Comparison of ENCODE assay signal across 8 mouse cellular contexts in genomic region chr7:46052161-46052821, GRCm38 (mm10). TPM values are rescaled to one million over a fixed set of nuclear protein-coding genes. Genes with fewer than 3 reads are reported as not detected.
DNase-seq lines count a peak whose midpoint lies in the region; ATAC-seq and TF ChIP-seq lines count a peak whose summit lies in the region.
"Had no signal": no experiment of that assay in that cellular context is flagged by ENCODE, and none has a peak within 500 bp of the region (broad histone marks: within the 10 kb centered on the region; RNA-seq: fewer than 3 reads in every experiment).

No protein-coding gene starts in this region.

- ATAC-seq in intestine, postnatal 0 days, result no peak
- ATAC-seq in intestine, embryonic 15.5 days, result no peak

- no peak overlapping the region for H3K9ac ChIP-seq in intestine, postnatal 0 days (ENCODE audit: low read depth, low read length)
- no peak overlapping the region for H3K9ac ChIP-seq in intestine, embryonic 15.5 days
- no peak overlapping the region for H3K9ac ChIP-seq in ES-Bruce4 (ENCODE audit: low read depth, poor library complexity, severe bottlenecking)

- peak; percentile 56 for TF ChIP-seq CTCF in intestine, postnatal 0 days (IDR thresholded peaks at IDR 0.05; ENCODE audit: low read depth)
- TF ChIP-seq CTCF in ES-Bruce4 (IDR thresholded peaks at IDR 0.05; ENCODE audit: low read depth, low read length), result peak; percentile 23

- no peak overlapping the region for H3K27ac ChIP-seq in intestine, postnatal 0 days (ENCODE audit: low read depth, low read length)
- H3K27ac ChIP-seq in intestine, embryonic 15.5 days, result no peak overlapping the region
- no peak overlapping the region for H3K27ac ChIP-seq in ES-Bruce4 (ENCODE audit: insufficient read depth, low read length)

- H3K9me3 ChIP-seq in intestine, postnatal 0 days (ENCODE audit: control insufficient read depth), result no peaks in the 10 kb centered on the region
- no peaks in the 10 kb centered on the region for H3K9me3 ChIP-seq in intestine, embryonic 15.5 days
- no peaks in the 10 kb centered on the region for H3K9me3 ChIP-seq in ES-Bruce4 (replicated peaks; ENCODE audit: control insufficient read depth, insufficient read depth, low read length, poor library complexity, severe bottlenecking)

- no peaks in the 10 kb centered on the region for H3K4me1 ChIP-seq in intestine, postnatal 0 days (replicated peaks; ENCODE audit: control insufficient read depth, insufficient read depth, low read length)
- H3K4me1 ChIP-seq in intestine, embryonic 15.5 days (replicated peaks), result peaks cover 6% of the 10 kb centered on the region; the same call in 1 of the 2 replicates
- no peaks in the 10 kb centered on the region for H3K4me1 ChIP-seq in ES-Bruce4 (ENCODE audit: control insufficient read depth, insufficient read depth, low read length)

- 83% methylated on average over 4 of the region's 4 CpGs for WGBS in intestine, postnatal 0 days
- 91% methylated on average over 4 of the region's 4 CpGs for WGBS in intestine, embryonic 15.5 days

- no peaks in the 10 kb centered on the region for H3K27me3 ChIP-seq in intestine, postnatal 0 days (replicated peaks; ENCODE audit: control insufficient read depth, insufficient read depth, low read length)
- no peaks in the 10 kb centered on the region for H3K27me3 ChIP-seq in intestine, embryonic 15.5 days (replicated peaks)
- H3K27me3 ChIP-seq in ES-Bruce4 (ENCODE audit: control insufficient read depth, insufficient read depth, low read length, poor library complexity, severe bottlenecking), result no peaks in the 10 kb centered on the region

- no peak for TF ChIP-seq POLR2A in ES-Bruce4 (IDR thresholded peaks at IDR 0.05; ENCODE audit: insufficient read depth, low read length)

- TF ChIP-seq EP300 in ES-Bruce4 (IDR thresholded peaks at IDR 0.05; ENCODE audit: insufficient read depth, low read depth, low read length), result no peak

- peak; percentile 32 for DNase-seq in 416B (ENCODE audit: low read depth)
- peak; percentile 16 for DNase-seq in lung, postnatal 10 days
- DNase-seq in c-Kit-positive CD71-positive TER-119-positive erythroid progenitor cells, embryonic 14.5 days (ENCODE audit: low spot score), result no peak
- no peak for DNase-seq in adrenal gland, postnatal 36 days
- DNase-seq: adrenal gland, postnatal 25 days had no signal

- H3K4me2 ChIP-seq in intestine, postnatal 0 days (replicated peaks; ENCODE audit: low read depth), result no peak overlapping the region
- no peak overlapping the region for H3K4me2 ChIP-seq in intestine, embryonic 15.5 days (replicated peaks)

- H3K36me3 ChIP-seq in intestine, postnatal 0 days (ENCODE audit: control insufficient read depth, insufficient read depth), result peaks cover 69% of the 10 kb centered on the region
- H3K36me3 ChIP-seq in intestine, embryonic 15.5 days, result peaks cover 35% of the 10 kb centered on the region
- peaks cover 42% of the 10 kb centered on the region for H3K36me3 ChIP-seq in ES-Bruce4 (ENCODE audit: control insufficient read depth, insufficient read depth, low read length, poor library complexity, severe bottlenecking)

- no peak overlapping the region for H3K4me3 ChIP-seq in intestine, postnatal 0 days (ENCODE audit: low read depth, low read length)
- no peak overlapping the region for H3K4me3 ChIP-seq in intestine, embryonic 15.5 days (replicated peaks)
- H3K4me3 ChIP-seq in ES-Bruce4 (ENCODE audit: low read depth, low read length), result no peak overlapping the region

RNA-seq across cellular contexts. Expression of gene Nomo1, which starts 18.8 kb away (rescaled TPM):
- 34.4 and 37.3 TPM in 2 replicates for polyA plus RNA-seq in intestine, postnatal 0 days (2015; fragmentation: Nextera tagmentation; extraction: Ambion mirVana)
- 80.4 and 84.7 TPM in 2 replicates for polyA plus RNA-seq in intestine, embryonic 15.5 days (2015; fragmentation: Nextera tagmentation; extraction: Ambion mirVana)
- 130 and 134 TPM in 2 replicates for polyA plus RNA-seq in ES-Bruce4 (2011; ENCODE audit: insufficient read depth, insufficient read length, low read depth, missing spikeins)
- 10 to 100 TPM; 67.8 to 69.6 TPM for total RNA-seq in adrenal gland, postnatal 36 days (2021)

RNA-seq across cellular contexts. Expression of gene Abcc6, which starts 22.2 kb away (rescaled TPM):
- 5.3 and 7.1 TPM in 2 replicates for polyA plus RNA-seq in intestine, postnatal 0 days (2015; fragmentation: Nextera tagmentation; extraction: Ambion mirVana)
- polyA plus RNA-seq in intestine, embryonic 15.5 days (2015; fragmentation: Nextera tagmentation; extraction: Ambion mirVana), result 3.2 and 3.3 TPM in 2 replicates
- not detected in 2 replicates for polyA plus RNA-seq in ES-Bruce4 (2011; ENCODE audit: insufficient read depth, insufficient read length, low read depth, missing spikeins)
- under 1 TPM in 1 of 2 experiments, not detected in 1; 0.60 TPM for total RNA-seq in adrenal gland, postnatal 36 days (2021)

RNA-seq across cellular contexts. Expression of gene Kcnj11, which starts 48.3 kb away (rescaled TPM):
- polyA plus RNA-seq in intestine, postnatal 0 days (2015; fragmentation: Nextera tagmentation; extraction: Ambion mirVana), result 0.21 and 0.24 TPM in 2 replicates
- 0.77 and 0.91 TPM in 2 replicates for polyA plus RNA-seq in intestine, embryonic 15.5 days (2015; fragmentation: Nextera tagmentation; extraction: Ambion mirVana)
- 1.0 and 1.5 TPM in 2 replicates for polyA plus RNA-seq in ES-Bruce4 (2011; ENCODE audit: insufficient read depth, insufficient read length, low read depth, missing spikeins)
- 1 to 10 TPM in 1 of 2 experiments, under 1 TPM in 1; 0.86 to 2.3 TPM for total RNA-seq in adrenal gland, postnatal 36 days (2021)

Comparison
In these comparisons a context has a peak if more than half of its experiments do, and no peak if none do; other contexts are left out.
1. DNase-seq: peak in 416B (single experiment) and lung, postnatal 10 days (single experiment); none in c-Kit-positive CD71-positive TER-119-positive erythroid progenitor cells, embryonic 14.5 days (single experiment) and adrenal gland, postnatal 36 days (0 of 2).